Mouse (Mus musculus): ENCODE measurements around the gene Ddx4.
A peak's percentile ranks its signal among the peaks of the same experiment; 100 is the strongest.

Ddx4 gene

DNA sequence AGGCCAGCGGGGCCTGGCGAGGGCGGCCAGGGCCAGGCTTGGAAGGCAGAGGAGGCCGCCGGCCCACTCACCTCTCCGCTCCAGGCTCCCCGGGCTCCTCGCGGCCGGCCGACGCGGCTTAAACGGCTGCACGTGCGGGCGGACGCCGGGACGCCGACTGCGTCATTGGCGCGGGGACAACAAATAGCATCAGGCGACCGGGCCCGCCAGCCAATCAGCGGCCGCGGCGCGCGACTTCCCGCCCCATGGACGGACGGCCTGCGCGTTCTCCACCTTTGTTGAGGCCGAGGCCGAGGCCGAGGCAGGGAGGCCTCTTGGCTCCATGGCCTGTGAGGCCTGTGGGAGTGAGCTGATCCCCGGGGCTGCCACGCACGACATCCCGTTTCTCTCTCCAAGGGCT, at the start of gene Ddx4:
Gene Ddx4, minus strand, starts transcription at position 271 of the 400 bp plus-strand sequence.
- DNase-seq (ENCODE audit: low read depth, low spot score), result no peak

DNA sequence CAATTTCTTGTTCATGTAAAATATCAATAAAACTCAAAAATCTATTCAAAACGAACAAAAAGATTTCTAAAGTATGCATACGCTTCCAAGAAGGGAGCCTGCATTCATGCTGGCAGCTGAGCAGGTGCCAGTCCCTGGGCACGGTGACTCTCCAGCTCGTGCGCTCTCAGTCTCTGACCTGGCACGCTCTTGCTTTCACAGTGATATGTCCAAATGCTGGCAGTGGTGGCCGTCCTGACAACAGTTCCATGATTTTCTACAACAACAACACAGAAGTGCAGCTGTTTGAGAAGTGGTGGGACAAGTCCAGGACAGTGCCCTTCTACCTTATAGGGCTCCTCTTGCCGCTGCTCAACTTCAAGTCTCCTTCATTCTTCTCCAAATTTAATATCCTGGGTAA, 49.0 kb upstream of the Ddx4 start:
- DNase-seq (ENCODE audit: low read depth, low spot score), result no peak

DNA sequence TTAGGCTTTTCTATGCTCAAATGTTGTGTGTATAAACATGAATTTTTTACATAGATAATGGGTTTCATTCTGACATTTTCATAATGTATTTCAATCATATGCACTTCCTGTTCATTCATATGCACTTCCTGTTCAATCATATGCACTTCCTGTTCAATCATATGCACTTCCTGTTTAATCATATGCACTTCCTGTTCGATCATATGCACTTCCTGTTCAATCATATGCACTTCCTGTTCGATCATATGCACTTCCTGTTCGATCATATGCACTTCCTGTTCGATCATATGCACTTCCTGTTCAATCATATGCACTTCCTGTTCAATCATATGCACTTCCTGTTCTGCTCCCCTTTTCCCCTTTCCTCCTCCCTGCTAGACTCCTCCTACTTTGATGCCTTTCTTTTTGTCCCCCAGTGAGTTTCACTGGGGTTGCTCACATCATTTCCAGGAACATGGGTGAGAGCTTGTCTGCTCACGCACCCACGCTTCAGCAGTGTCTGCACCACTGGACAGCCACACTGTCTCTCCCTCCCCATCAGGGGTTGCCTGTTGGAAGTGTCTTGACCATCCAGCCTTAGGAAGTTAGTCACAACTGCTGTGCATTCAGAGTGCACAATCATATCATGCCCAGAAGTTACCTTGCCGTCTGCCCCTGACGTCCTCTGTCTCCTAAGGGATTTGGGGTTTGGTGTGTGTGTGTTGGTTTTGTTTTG, 43.4 kb upstream of the Ddx4 start:
- no peak for DNase-seq (ENCODE audit: low read depth, low spot score)

DNA sequence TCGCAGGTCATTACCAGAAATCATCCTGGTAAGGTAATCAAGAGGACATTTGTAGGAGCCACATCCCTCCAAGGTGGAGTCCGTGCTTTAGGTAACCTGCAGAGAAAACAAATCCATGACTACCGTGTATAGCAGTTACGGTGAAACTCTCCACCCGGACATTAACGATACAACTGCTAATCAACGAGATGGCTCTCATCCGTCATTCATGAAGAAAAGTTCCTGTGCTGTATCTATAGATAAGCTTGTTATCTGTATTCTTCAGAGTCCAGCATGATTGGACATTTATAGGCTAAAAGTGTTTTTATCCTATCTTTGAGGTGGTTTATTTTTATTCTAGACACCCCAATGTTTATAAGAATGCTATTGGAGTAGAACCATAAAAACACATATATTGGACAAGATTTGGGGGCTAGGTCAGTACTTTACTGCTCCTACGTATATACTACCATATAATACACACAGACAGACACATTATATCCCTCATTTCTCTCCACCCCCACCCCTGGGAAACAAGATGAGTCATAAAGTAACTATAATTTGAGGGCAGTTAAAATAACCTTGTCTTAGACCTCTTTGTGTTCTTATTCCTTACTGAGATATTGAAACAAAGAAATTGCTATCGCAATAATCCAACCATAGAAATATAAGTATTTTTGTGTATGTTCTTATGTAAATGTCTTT, 40.7 kb upstream of the Ddx4 start:
- no peak for DNase-seq (ENCODE audit: low read depth, low spot score)

DNA sequence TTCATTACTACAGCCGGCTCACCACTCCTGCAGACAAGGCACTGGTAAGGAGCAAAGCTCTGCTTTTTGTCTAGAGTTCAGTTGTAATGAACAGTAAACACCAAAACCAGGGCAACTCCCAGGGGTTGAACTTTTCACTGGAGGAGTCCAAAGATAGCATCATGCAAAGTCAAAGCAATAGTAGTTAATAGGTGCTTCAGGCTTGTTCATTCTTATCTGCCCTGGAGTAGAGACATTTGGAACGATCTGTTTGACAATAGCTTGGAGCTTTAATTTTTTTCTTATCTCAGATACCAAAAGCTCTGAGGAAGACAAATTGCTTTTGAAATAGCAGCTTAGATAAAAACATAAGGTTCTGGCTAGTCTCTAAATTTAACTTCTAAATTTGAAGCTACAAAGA, 33.9 kb upstream of the Ddx4 start:
- no peak for DNase-seq (ENCODE audit: low read depth, low spot score)

DNA sequence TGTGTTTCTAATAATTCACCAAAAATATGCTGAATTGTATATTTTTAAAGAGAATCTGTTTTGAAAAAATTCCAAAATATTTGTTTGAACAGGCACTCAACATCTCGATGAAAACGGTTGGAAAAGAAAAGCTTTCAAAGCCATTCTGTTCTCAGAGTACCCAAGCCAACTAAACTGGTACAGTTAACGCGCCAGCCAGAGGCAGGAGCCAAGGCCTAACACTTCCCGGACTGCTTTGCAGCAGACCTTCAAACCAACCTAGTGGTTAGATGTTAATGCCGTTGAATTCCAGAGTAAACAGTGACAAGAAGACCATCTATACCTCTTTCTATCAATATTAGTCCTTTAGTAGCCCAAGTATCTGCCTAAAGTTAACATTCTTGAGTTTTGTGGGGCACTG, 31.7 kb upstream of the Ddx4 start:
- DNase-seq (ENCODE audit: low read depth, low spot score), result no peak

DNA sequence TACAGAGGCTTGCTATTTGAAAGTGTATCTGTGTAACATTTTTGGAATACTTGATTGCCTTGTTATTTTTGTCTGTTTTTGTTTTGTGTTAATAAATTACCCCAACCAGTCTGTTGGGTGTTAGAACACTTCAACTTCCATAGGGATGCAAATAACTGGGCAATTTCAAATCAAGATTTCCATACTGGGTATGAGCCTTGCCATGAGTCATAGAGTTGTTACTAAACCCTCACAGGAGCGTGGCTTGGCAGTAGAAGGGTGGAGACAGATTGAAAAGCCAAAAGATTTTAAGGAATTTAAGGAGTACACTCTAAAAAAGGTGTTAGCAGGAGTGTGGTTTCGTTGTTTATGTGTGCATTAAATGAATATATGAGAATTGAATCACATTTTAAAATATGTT, 31.0 kb upstream of the Ddx4 start:
- no peak for DNase-seq (ENCODE audit: low read depth, low spot score)

DNA sequence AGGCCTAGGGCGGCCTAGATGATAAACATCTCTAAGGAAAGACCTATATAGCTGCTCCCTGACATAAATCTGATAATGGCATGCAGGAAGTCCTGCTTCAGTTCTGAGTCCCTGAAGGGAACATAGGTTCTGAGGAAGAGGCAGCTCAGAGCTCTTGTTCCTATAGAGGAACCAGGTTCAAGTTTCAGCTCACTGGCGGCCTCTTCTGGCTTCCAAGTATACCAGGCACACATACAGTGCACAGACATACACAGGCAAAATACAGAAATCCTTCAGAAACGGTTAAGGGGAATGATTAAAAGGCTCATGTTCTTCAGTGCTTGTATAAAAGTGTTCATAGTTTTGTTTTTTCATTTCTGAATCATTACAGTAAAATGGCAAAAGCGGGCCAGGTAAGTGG, 25.9 kb upstream of the Ddx4 start:
- DNase-seq (ENCODE audit: low read depth, low spot score), result no peak

DNA sequence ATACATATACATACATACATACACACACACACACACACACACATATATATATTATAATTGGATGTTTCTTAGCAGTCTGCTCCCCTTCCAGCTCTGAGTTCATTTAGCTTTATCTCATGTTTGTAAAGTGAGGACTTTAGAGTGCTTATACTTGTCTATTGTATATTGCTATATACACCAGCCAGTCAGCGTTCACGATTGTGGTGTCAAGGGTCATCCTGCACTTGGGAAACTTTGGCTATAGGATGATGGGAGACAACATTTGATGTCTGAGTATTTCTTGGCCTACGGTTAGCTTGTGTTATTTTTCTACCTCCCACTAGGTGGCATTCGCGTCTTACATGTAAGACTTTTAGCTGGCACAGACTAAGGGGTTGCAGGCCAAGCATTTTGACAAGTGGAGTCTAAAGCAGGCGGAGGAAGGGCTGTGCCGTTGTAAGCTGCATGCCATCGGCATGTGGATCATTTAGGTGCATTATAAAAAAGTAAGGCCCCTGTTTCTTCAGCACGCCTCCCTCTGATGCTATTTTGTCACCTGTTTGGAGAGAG, 21.7 kb upstream of the Ddx4 start:
- peak; percentile 67 for DNase-seq (ENCODE audit: low read depth, low spot score)

DNA sequence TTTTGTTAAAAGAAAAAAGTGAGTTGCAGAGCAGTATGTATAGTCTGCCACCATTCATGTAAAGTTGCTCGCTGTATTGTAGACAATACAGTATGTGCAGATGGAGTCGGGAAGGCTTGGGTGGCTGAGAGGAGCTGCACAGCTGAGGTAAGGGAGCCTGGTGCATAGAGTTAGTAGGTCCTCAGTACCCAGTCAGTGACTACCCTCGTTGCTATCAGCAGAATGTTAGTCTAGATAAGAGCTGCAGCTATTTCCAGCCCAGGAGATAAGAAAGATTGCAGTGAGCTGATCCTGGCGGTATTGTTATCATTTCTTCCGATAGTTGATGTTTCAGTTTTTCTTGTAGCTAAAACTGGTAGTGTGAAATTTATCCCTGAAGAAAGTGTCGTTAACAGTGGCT, 20.5 kb upstream of the Ddx4 start:
- DNase-seq (ENCODE audit: low read depth, low spot score), result no peak

DNA sequence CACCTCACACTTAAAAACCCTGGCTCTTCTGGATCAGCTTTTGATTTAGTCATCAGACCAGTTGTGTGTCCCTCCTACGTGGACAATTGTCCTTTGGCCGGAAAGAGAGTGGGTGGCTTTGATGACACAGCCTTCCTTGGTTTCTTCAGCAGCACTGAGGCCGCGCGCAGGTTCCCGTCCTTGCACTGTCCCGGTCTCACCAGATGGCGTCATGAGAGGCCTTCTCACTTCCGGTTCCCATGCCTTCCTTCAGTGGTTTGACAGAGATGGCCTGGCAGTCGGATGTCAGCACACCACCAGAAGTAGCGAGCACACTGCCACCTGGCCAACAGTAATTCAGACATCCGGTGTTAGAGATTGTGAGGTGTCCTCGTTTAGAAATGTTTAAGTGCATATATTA, 19.4 kb upstream of the Ddx4 start:
- DNase-seq (ENCODE audit: low read depth, low spot score), result no peak

DNA sequence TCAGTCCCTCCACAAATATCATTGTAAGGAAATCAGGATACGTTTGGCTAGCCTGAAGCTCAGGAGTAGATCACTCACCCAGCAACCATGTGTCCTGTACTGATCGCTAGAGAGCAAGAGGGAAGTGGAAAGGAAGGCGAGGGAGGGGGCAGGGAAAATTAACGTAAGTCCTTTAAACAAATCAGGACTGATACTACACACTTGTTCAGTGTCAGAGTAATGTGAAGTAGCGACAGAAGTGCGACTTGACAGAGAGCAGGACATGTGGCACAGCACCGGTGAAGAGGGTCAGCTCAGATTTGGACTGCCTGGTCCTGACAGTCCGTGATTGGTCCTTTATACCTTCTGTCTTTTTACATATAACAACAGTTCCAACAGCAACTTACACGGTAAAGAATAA, 14.9 kb upstream of the Ddx4 start:
- DNase-seq (ENCODE audit: low read depth, low spot score), result no peak

DNA sequence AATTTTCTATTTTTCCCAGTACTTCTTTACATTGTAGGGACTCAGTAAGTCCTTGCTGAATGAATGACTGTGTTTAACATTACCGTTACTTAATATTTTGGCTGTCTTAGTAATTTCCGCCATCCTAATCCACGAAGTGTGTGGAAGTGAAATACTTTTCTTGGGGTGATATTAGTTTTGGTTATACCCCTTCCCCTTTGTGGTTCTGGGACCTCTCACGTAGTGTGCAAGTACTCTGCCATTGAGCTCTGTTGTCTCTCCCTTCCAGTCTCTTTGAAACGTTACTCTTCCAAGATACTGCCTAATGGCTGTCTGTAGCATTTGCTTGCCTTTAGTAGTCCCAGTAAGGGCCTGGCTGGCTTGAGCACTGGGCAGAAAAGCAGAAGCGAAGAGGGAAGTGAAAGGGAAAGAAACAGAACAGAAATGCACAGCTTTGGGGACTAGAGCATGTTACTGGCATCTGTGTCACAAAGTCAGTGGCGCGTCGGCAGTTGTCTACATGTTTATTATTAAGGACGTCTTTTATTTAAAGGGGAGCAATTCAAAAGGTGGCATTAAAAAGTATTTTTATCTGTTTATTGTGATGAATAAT, 14.3 kb upstream of the Ddx4 start:
- DNase-seq (ENCODE audit: low read depth, low spot score), result no peak

DNA sequence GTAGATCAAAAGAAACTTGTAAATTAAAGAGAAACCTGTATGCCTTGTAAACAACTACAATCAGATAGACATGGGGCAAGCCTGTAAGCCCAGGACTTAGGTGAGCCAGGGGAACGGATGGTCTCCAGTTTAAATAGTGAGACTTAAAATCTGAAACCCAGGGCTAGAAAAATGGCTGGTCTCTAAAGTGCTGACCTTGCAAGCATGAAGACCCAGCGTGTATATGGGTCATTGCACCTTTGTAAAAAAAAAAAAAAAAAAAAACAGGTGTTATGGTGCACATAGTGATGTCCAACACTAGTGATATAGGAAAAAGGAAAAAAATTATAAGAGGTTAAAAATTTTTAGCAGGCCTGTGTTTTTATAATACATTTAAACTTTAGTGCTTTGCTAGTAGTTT, 9.4 kb upstream of the Ddx4 start:
- no peak for DNase-seq (ENCODE audit: low read depth, low spot score)

DNA sequence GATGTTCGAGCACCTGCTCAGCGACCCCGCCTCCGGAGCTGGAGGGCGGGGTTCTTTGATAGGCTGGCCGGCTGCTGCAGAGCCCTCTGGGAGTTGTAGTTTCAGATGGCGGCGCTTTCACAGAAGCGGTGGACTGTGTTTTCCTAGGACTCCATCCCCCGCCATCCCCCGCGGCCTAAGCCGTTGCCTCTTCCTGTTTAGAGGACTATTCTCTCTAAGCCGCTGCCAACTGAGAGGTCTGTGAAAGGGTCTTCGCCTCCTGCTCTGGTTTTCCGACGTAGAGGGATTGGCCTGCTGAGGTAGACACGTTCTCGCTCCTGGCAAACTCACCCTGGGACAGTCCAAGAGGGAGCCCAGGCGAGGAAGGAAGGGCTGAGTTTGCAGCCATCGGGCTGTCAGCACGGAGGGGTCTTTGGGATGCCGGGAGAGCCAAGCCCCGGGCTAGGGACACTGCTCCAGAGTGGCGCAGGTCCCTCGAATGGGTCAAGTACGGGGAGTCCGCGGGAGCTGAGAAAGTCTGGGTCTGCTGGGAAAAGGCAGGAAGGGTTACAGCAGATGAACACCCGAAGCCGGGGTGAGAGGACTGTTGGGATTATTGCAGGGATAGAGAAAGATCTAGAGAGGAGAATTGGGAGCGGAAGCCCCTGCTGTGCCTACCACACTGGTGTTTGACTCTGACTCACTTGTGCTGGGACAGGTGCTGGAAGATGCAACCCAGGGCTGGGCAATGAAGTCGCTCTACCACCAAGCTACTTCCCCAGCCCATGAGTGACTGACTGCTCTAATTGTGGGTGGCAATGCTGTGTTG, 8.5 kb upstream of the Ddx4 start, which contains the start of gene Slc38a9:
Gene Slc38a9, plus strand, starts transcription at position 178 of the 808 bp plus-strand sequence.
- peak; percentile 88 for DNase-seq (ENCODE audit: low read depth, low spot score)

DNA sequence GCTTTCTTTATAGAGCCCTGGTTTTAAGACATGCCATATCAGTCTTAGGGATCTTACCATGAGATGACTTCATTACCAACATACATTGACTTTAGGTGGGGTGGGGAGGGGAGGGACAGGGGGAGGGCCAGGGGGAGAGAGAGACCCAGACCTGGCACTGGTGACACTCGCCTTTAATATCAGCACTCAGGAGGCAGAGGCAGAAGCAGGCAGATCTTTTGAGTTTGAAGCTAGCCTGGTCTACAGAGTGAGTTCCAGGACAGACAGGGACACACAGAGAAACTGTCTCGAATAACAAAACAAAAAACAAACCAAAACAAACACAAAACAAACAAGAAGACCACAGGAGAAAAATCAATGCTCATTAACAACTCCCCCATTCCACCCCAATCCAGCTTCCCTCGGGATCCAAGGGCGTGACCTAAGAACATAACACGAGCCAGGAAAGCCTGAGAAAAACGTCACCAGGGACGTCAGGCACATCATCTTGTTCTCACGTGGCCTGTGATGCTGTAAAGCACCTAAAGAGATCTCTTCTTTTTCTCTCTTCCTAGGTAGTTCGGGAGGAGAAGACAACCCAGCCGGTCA, 7.8 kb upstream of the Ddx4 start:
- DNase-seq (ENCODE audit: low read depth, low spot score), result no peak

DNA sequence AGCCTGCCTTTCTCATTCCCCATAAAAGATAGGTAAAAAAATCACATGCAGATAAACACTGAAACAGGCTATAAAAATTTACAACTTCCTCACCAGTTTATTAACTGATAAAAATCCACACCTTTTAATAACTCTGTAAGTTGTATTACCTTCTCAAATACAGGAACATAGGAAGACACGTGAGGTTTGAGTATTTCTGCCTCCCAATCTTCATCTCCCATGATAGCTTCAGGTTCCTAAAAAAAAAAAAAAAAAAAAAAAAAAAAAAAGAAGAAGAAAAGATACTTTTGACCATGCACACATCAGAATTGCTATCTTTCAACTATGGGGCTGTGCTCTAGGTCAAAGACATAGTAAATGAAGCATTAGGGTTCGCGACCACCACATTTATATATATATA, 1.1 kb downstream of the Ddx4 start:
- DNase-seq (ENCODE audit: low read depth, low spot score), result no peak

DNA sequence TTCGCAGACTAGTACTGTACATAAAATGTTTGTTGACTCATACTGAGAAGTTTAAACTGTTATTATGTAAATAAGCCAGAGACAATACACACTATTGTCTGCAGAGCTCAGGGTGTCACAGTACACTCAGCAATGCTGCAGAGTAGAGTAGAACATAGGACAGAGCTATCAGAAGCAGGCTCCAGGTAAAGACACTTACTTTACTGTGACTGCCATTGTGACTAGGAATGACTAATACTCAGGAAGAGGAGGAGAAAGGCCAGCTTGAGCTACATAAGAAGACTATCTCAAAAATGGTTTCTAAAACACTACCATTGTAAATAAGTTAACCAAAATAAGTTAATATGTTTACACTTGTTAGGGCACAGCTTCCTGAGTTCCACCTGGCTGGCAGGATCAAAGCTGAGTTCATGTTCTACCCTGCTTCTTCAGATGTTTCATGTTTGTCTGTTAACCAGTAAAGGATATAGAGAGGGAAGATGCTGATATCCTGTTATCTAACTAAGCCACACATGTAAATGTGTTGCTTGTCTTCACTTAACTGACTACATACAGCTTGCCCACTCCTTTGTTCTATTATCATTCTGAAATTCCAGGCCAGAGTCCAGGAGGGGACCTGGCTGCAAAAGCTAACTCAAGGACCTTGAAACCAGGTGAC, 6.6 kb downstream of the Ddx4 start:
- no peak for DNase-seq (ENCODE audit: low read depth, low spot score)

DNA sequence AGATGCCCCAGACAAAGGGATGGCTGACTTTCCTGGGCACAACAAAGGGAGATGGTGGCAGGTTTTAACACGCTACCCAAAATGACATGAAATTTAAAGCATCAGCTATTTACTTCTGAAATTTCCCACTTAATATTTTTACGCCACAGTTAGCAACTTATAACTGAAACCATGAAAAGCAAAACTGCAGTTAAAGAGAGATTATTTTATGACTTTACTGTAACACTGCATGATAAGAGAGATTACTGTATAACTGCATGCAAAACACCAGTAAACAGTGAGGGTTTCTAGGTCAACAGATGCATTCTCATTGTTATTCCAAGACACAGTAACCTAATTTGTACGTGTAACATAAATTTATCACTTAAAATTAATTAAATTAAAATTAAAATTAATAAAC, 7.3 kb downstream of the Ddx4 start:
- DNase-seq (ENCODE audit: low read depth, low spot score), result no peak

DNA sequence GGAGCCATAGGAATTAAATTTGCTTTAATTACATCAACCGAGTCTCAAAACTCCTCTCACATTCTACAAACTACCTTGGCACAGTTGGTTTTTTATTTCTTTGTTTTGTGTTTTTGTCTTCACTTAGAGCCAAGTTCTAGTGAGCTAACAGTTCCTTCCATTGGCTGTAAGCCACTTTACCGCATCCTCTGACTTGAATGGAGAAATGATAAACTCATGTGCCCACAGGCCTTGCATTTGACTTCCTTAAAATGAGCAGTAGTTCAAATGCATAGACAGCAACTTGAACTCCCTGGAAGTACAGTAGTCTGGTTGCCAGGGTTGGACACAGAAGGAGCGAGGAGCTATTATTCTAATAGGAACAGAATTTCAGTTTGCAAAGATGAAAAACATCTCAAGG, 9.4 kb downstream of the Ddx4 start:
- DNase-seq (ENCODE audit: low read depth, low spot score), result no peak

DNA sequence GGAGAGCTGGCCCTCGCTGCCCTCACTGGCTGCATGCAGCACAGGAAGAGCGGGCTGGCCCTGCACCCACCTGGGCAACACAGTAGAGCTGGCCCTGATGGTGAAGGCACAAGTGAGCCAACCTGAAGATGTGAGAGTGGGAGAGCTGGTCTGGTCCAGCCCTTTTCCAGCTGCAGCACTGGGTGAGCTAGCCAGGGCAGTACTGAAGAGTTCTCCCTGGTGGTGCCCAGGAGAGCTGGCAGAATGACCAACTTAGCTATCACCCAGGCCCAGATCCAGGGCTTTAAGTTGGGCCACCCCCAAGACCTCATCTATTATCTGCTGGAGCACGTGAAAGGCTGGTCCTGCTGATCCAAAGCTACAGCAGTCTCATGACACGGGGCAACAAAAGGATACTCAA, 13.2 kb downstream of the Ddx4 start:
- no peak for DNase-seq (ENCODE audit: low read depth, low spot score)
